In genomic region chr11:59973389-59973788, GRCm38 (mm10) we compare ENCODE assay signal across 21 mouse cellular contexts. TPM values are rescaled to one million over a fixed set of nuclear protein-coding genes. Genes with fewer than 3 reads are reported as not detected.
DNase-seq lines count a peak whose midpoint lies in the region; TF ChIP-seq lines count a peak whose summit lies in the region.
"Had no signal": no experiment of that assay in that cellular context is flagged by ENCODE, and none has a peak within 500 bp of the region (broad histone marks: within the 10 kb centered on the region; RNA-seq: fewer than 3 reads in every experiment).

No protein-coding gene starts in this region.

- H3K27me3 ChIP-seq in heart, embryonic 10.5 days (ENCODE audit: insufficient read depth, poor library complexity, severe bottlenecking) = no peaks in the 10 kb centered on the region; the same call in none of the 2 replicates
- H3K27me3 ChIP-seq in CH12.LX (replicated peaks) = no peaks in the 10 kb centered on the region
- H3K27me3 ChIP-seq in limb, embryonic 10.5 days (ENCODE audit: low read depth, poor library complexity, severe bottlenecking) = no peaks in the 10 kb centered on the region
- H3K27me3 ChIP-seq: embryonic facial prominence, embryonic 12.5 days; forebrain, embryonic 13.5 days; forebrain, embryonic 15.5 days; Patski had no signal

- no peak overlapping the region for H3K4me3 ChIP-seq in heart, embryonic 10.5 days
- H3K4me3 ChIP-seq in CH12.LX (replicated peaks in 1 of 3; ENCODE audit: low read depth in 2 of 3, low read length in 2 of 3, poor library complexity in 1 of 3) = no peak overlapping the region
- no peak overlapping the region for H3K4me3 ChIP-seq in limb, embryonic 10.5 days
- H3K4me3 ChIP-seq: embryonic facial prominence, embryonic 10.5 days; embryonic facial prominence, embryonic 12.5 days; forebrain, embryonic 13.5 days; forebrain, embryonic 15.5 days had no signal

- dilution Hi-C loops in CH12.LX (cut with MboI; ENCODE audit: extremely low pct_ligation_motif_present, extremely low pct_unique_long_range_greater_than_20kb, low sequenced_read_pairs) = no loop called here

- no peak for TF ChIP-seq POLR2A in CH12.LX (IDR thresholded peaks at IDR 0.05; ENCODE audit: low read depth, low read length)

- H3K36me3 ChIP-seq in heart, embryonic 10.5 days = no peaks in the 10 kb centered on the region
- H3K36me3 ChIP-seq in CH12.LX (replicated peaks in 1 of 2; ENCODE audit: control insufficient read depth in 1 of 2, insufficient read depth in 1 of 2, low read length in 1 of 2) = no peaks in the 10 kb centered on the region
- H3K36me3 ChIP-seq in limb, embryonic 10.5 days = no peaks in the 10 kb centered on the region
- H3K36me3 ChIP-seq: embryonic facial prominence, embryonic 10.5 days; embryonic facial prominence, embryonic 12.5 days; forebrain, embryonic 15.5 days; G1E had no signal

- in situ Hi-C loops in CH12.LX (cut with MboI; ENCODE audit: low pct_ligation_motif_present, low pct_unique_long_range_greater_than_20kb, low sequenced_read_pairs) = loop anchor here (5.0 kb wide), 1 partner anchor 54 kb away; no protein-coding TSS in a partner anchor

- H3K79me2 ChIP-seq in CH12.LX (replicated peaks; ENCODE audit: control insufficient read depth, extremely low read depth, insufficient read depth, poor library complexity, severe bottlenecking) = no peaks in the 10 kb centered on the region

- no peaks in the 10 kb centered on the region for H3K9me3 ChIP-seq in heart, embryonic 10.5 days
- no peaks in the 10 kb centered on the region for H3K9me3 ChIP-seq in CH12.LX (replicated peaks; ENCODE audit: low read length)
- H3K9me3 ChIP-seq in limb, embryonic 10.5 days (replicated peaks) = no peaks in the 10 kb centered on the region
- H3K9me3 ChIP-seq: embryonic facial prominence, embryonic 10.5 days; embryonic facial prominence, embryonic 12.5 days; forebrain, embryonic 13.5 days; forebrain, embryonic 15.5 days; G1E had no signal

- H3K9ac ChIP-seq in CH12.LX (ENCODE audit: insufficient read depth, low read depth) = no peak overlapping the region
- H3K9ac ChIP-seq: embryonic facial prominence, embryonic 12.5 days; forebrain, embryonic 13.5 days; forebrain, embryonic 15.5 days; forebrain, postnatal 0 days had no signal

- no peak for TF ChIP-seq CTCF in CH12.LX (conservative IDR thresholded peaks at IDR 0.05 in 1 of 2, IDR thresholded peaks at IDR 0.05 in 1 of 2; ENCODE audit: low read depth in 2 of 2, low read length in 2 of 2)

- DNase-seq in heart, embryonic 10.5 days (ENCODE audit: low spot score) = no peak
- DNase-seq in heart, postnatal 36 days = no peak
- DNase-seq in CH12.LX (ENCODE audit: extremely low read depth) = no peak
- no peak for DNase-seq in limb, embryonic 10.5 days (ENCODE audit: low spot score)
- no peak for DNase-seq in testis, postnatal 10 days (ENCODE audit: low spot score)
- DNase-seq: adrenal gland, adult 8-10 months; adrenal gland, postnatal 14 days; adrenal gland, postnatal 36 days; B cell, adult 2 months; cerebellum, adult 11-12 months; cerebellum, adult 2 months; cerebellum, adult 9-10 months; cerebellum, postnatal 10 days; cerebellum, postnatal 25 days; forebrain, postnatal 0 days had no signal

- H3K4me1 ChIP-seq in heart, embryonic 10.5 days = peaks cover 54% of the 10 kb centered on the region
- peaks cover 0 to 4% of the 10 kb centered on the region in 2 experiments; a peak in 2 of 4 replicates for H3K4me1 ChIP-seq in CH12.LX (ENCODE audit: control insufficient read depth in 1 of 2, insufficient read depth in 2 of 2)
- H3K4me1 ChIP-seq in limb, embryonic 10.5 days = peaks cover 34% of the 10 kb centered on the region
- H3K4me1 ChIP-seq: embryonic facial prominence, embryonic 12.5 days; forebrain, embryonic 15.5 days had no signal

- TF ChIP-seq RAD21 in CH12.LX (IDR thresholded peaks at IDR 0.05; ENCODE audit: low read depth, low read length) = no peak

- peak overlapping the region; percentile 80; the same call in 1 of the 2 replicates for H3K27ac ChIP-seq in heart, embryonic 10.5 days
- no peak overlapping the region for H3K27ac ChIP-seq in CH12.LX (ENCODE audit: insufficient read depth, low read depth)
- 0 out of 2 replicates have a peak overlapping the region, but pooled peaks have one; percentile 4 for H3K27ac ChIP-seq in limb, embryonic 10.5 days
- H3K27ac ChIP-seq: embryonic facial prominence, embryonic 10.5 days; embryonic facial prominence, embryonic 12.5 days; forebrain, embryonic 13.5 days; forebrain, embryonic 15.5 days had no signal

- no peak overlapping the region for H3K4me2 ChIP-seq in CH12.LX (ENCODE audit: insufficient read depth, low read depth, poor library complexity, severe bottlenecking)
- H3K4me2 ChIP-seq: embryonic facial prominence, embryonic 12.5 days; forebrain, embryonic 13.5 days; forebrain, embryonic 15.5 days had no signal

- WGBS in heart, embryonic 10.5 days = 83% methylated on average over 5 of the region's 5 CpGs
- 80% methylated on average over 5 of the region's 5 CpGs for WGBS in limb, embryonic 10.5 days

- intact Hi-C loops in heart, postnatal 36 days (cut with DNase I) = no loop called here

- TF ChIP-seq EP300 in CH12.LX (IDR thresholded peaks at IDR 0.05; ENCODE audit: low read length) = no peak

TF ChIP-seq in CH12.LX, 34 proteins besides CTCF, POLR2A, EP300 and RAD21:
- TF ChIP-seq MAFK (IDR thresholded peaks at IDR 0.05; ENCODE audit: insufficient replicate concordance, low read length) (peak; percentile 62; the same call in 1 of the 2 replicates), SIN3A (IDR thresholded peaks at IDR 0.05; ENCODE audit: low read length) (no peak)

RNA-seq across cellular contexts. Expression of gene Rasd1, which starts 8.6 kb away (rescaled TPM):
- polyA plus RNA-seq in heart, embryonic 10.5 days (2016; fragmentation: Nextera tagmentation; extraction: Ambion mirVana) = 12.2 and 17.4 TPM in 2 replicates
- 1 to 10 TPM; 7.3 to 9.3 TPM for total RNA-seq in heart, postnatal 36 days (2021)
- total RNA-seq in CH12.LX (2012; rRNA removed) = 0.17 and 0.30 TPM in 2 replicates
- total RNA-seq in CH12.LX (2014; rRNA removed) = 0.13 and 0.14 TPM in 2 replicates
- polyA plus RNA-seq in CH12.LX (2012; ENCODE audit: insufficient read length, low read depth) = 0.15 TPM in 1 of 2 replicates, not detected in the other
- 1.0 and 1.1 TPM in 2 replicates for polyA plus RNA-seq in limb, embryonic 10.5 days (2016; fragmentation: Nextera tagmentation; extraction: Ambion mirVana)
- polyA plus RNA-seq: G1E had no signal

RNA-seq across cellular contexts. Expression of gene Med9, which starts 25.4 kb away (rescaled TPM):
- 51.8 and 55.6 TPM in 2 replicates for polyA plus RNA-seq in heart, embryonic 10.5 days (2016; fragmentation: Nextera tagmentation; extraction: Ambion mirVana)
- total RNA-seq in heart, postnatal 36 days (2021) = 10 to 100 TPM; 26.2 to 26.6 TPM
- total RNA-seq in CH12.LX (2012; rRNA removed) (32.9 and 35.5 TPM in 2 replicates), CH12.LX (2014; rRNA removed) (36.8 and 43.3 TPM in 2 replicates)
- polyA plus RNA-seq in CH12.LX (2012; ENCODE audit: insufficient read length, low read depth) = 35.1 and 41.6 TPM in 2 replicates
- 50.1 and 55.7 TPM in 2 replicates for polyA plus RNA-seq in limb, embryonic 10.5 days (2016; fragmentation: Nextera tagmentation; extraction: Ambion mirVana)
